Mouse (Mus musculus) R1 (cell line): ENCODE data around the gene Sh3pxd2a.

ENCODE experiments used
- DNase-seq: peaks from one replicate; pipeline ENCODE4 v3.0.0-alpha.2; 2018; ENCODE audit warnings: low read depth, low spot score

The Sh3pxd2a gene

DNA sequence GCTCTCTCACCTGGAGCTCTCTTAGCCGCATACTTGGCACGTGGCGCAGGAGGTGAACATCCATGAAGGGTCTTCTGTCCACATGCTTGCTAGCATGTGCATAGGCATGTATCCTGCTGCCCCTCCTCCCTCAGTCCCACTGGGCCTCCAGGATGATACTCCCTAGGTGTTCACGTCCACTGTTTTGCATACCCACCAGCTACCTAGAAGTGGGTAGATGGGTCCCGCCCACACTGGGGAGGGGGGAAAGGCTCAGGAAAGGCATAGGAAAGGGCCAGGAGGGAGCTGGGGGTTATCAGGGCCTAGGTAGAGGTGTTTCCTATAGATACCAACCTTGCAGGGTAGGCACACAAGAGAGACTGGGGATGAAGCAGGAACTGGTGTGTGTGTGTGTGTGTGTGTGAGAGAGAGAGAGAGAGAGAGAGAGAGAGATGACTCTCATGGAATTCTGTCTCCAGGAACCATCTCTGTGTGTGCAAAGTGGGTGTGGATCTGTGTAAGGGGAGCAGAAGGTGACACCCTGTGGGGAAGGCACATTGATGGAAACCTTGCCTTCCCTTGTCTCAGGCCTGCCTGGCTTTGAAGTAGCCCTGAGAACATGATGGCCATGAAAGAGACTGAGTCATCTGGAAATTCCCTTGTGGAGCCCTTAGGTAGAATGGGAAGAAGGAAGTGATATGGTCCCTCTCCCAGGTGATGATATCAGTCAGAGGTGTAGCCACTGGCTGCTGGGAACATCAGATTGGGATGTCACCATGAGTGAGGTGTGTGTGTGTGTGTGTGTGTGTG is 231.9 kb downstream of the Sh3pxd2a start:
- DNase-seq: no peak

DNA sequence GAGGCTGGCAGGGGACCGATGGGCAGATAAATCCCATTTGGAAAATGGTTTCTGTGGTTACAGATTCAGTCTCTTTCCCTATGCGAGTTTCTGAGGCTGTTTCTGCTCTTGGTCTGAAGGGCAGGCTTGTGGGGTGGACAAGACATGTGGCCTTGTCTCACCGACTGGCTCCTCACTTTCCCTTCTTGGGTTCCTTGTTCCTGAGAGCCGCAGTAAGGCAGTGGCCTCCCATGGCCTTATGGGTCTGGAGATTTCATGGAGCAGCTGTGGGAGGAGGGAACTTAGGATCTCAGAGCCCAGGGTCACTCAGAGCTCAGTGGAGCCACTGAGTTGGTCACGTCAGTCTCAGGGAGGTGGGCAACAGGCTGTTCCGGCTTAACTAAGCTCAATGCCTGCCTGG is 232.8 kb downstream of the Sh3pxd2a start:
- no peak for DNase-seq

DNA sequence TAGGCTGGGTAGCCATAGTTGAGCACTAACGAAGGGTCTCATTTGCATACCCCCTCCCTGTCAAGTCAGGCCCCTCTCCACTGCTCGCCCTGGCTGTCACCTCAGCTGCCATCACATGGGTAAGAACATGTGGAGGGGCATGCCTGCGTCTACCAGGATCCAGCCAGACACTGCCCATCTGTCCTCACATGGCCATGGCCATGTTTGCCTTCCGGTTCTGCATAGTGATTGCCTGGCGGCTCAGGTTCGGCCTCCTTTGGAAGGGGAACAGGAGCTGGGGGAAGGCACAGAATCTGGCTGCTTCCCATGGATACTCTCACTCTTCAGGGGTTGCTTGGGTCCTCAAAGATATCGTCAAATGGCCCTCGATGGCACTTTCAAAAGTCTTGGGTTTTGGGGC is 233.5 kb downstream of the Sh3pxd2a start:
- no peak for DNase-seq

DNA sequence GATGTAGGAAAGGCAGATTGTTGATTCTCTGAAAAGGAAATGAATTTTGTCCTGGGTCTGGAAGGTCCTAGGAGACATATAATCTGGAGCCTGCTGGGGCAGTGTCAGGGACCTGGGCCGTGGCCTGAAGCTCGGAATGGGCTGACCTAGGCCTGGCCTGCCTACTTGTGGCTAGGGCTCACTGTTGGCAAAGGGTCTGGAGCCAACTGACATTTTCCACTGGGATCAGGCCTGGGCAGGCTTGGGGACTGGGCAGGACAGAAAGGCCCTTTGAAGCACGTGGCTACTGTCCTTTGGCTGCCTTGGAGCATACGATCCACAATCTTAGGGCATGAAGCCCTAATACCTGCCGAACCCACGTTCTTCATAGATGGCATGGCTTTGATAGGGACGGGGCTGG is 234.1 kb downstream of the Sh3pxd2a start:
- no peak for DNase-seq

DNA sequence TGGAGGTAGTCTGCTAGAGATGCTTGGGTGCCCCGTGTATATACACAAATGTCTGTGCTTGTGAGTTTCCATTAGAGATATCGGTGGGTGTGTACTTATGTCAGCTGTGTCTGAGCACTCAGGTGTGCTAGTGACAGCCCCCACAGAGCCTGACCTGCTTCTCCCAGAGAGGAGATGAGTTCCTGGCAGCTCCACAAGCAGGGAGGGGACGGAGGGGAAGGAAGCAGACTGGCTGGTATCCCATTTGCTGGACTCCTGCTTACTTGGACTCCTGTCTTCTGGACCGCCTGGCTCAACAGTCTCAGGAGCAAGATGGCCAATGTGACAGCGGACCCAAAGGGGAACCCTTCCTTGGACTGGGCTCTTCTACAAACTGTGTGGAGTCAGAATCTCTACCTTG is 234.7 kb downstream of the Sh3pxd2a start:
- DNase-seq: no peak

DNA sequence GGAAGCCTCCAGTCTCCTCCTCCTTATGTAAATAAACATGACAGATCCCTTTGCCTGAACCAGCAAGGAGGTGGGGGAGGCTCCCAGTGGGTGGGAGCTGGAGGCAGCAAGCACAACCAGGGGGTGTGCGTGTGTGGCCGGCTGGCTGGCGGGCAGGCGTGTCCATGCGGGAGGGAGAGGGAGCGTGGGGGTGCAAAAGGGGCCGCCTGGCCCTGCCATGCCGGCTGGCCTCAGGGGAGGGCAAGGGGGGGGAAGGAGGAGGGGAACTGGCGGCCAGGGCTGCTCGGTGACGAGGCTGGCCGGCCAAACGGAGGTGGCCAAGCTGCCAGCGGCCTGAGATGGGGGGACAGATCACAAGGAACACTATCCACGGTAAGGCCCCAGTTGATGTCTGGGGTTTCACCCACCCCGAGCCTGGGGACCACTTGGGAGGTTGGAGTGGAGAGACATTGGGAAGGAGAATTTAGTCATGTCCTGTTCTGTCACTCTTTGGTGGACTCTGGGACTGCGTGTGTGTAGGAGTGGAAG is 235.4 kb downstream of the Sh3pxd2a start:
- DNase-seq: peak; percentile 46

DNA sequence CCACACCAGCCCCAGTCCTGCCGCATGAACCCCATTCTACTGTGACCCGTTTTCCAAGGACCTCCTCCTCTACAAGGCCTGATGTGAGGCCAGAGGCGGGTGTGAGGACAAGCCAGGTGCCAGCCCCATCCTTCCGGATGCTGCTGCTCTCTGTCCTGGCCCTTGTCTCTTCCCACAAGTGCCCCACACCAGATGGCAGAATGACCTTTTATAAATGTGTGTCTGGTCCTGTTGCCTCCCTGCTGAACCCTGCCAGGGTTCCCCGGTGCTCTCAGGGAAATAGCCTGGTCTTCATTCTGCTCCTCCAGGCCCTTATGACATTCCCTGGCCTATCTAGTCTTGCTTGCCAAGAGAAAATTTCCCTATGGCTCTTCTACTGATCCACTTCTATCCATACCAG is 238.4 kb downstream of the Sh3pxd2a start:
- DNase-seq: no peak

DNA sequence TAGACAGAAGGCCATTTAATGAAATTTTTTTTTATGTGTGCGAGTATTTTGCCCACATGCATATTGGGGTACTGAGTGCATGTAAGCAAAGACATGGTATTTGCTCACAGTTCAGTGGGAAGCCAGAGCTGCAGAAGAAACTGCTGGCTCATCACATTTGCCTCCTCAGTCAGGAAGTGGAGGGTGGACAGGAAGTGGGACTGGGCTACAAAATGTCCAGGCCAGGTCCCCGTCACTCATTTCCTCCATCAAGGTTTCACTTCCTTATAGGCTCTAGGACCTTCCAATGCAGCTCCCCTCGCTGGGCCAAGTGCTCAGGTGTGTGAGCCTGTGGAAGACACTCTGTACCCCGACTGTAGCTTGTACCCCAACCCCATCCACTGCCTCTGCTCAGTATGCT is 239.5 kb downstream of the Sh3pxd2a start:
- DNase-seq: no peak

DNA sequence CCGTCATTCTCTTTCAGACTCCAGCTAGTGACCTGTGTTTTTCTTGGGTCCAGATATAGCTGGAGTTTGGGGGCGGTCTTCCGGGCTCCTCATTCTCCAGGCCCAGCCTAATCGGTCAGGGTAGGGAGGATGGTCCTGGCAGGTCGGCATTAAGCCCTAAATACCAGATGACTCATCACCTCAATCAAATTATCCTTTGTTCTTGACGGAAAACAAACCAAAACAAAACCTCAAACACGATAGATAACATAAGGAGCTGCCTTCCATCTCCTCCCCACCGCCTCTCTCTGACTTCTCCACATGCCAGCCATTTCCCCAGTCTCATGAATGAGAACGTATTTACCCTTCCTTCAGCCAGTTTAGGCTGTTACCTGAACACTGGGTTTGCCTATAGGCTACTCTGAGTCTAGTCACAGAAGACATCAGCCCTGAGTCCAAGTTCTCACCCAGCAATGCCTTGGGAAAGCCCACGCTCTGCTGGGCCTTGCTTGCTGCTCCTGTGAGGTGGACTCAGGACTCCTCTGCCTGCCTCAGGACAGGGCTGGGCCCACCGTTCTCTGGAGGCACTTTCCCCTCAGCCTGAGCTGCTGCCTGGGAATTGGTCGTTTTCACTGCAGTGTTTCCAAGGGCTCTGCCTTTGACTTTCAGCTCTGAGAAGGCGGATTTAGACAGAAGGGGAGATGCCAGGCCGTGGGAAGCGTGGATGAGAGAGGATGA is 241.2 kb downstream of the Sh3pxd2a start:
- DNase-seq: no peak

DNA sequence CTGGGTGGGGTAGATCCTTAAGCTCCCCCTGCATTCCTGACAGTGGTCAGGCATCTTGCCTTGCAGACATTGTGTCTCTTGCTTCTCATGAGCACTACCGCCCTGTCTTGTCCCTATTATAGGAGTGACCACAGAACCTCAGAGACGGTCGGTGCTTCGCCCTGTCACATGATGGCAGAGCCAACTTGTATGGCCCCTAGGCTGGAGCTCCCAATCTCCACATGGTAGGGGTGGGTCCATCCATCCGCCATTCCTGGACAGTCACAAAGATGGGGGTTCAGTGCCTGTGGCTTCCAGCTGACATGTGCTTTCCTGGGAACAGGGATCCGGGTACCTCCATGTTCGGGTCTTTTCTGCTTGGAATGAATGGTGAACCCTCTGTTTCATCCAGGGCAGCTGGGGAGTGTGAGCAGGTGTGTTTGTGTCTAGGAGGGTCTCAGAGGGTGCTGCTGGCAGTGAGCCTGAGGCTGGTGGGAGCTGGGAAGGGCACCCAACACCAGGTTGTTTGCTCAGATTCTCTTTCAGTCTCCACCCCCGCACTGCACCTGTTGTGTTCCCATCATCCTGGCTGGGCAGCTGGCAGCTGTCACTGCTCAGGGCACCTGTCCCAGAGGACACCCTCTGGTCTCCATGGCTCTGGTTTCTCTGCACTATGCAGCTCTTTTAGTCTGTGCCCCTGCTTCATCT is 241.9 kb downstream of the Sh3pxd2a start:
- DNase-seq: no peak

DNA sequence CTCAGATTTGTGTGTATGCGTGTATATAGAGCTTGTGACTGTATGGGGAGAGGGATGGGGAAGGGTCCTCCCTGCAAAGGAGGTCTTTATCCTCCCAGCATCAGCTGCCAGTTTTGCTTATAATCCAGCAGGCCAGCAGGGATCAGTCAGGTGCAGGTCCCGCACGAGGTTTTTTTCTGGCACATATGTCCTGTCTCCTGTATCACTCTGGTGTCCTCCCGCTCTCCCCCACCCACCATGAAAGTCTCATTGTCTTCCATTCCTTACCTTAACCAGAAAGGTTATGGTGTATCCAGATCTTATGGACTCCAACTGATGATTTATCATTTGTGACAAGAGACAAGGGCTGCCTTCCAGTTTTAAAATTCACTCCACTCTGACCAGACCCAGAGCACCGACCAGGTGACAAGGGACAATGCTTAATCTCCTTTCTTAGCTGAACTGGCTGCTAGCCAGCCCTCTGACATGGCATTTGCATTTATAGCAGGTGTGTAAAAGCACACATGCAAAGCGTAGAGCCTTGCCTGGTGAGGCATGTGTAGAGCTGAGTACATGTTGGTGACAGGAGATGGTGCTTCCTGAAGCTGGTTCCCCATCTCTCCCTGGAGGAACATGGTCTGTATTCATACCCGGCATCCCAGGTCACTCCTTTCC is 242.6 kb downstream of the Sh3pxd2a start:
- no peak for DNase-seq

DNA sequence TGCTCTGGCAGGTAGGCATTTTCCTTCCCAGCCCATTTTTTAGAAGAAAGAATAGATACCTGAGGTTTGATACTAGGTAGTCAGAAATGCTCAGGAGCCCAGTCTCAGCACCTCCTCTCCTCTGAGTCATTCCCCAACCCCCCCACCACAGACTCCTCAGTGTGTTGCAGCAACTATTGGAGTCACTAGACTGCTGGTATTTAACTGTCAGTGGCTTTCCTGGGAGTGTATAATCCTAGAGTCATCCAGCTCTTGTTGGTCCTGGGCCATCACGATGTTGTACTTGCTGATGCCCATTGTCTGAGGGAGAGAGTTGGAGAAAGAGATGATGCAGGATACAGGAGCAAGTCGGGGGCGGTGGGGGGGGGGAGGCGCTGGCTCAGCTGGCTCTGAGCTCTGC is 243.2 kb downstream of the Sh3pxd2a start:
- DNase-seq: no peak

DNA sequence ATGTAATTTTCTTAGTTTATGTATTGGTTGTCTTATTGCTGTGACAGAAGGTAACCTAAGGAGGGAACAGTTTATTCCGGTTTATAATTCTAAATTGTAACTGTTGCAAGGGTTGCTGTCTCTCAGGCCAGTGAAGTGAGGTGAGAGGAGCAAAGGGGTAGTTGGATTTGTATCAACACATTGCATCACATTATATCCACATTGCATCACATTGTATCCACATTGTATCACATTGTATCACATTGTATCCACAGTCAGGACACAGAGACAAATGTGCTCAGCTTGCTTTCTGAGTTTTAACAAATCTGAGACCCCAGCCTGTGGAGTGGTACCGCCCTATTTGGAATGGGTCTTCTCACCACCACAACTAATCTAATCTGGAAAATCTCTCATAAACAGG is 244.0 kb downstream of the Sh3pxd2a start:
- no peak for DNase-seq

DNA sequence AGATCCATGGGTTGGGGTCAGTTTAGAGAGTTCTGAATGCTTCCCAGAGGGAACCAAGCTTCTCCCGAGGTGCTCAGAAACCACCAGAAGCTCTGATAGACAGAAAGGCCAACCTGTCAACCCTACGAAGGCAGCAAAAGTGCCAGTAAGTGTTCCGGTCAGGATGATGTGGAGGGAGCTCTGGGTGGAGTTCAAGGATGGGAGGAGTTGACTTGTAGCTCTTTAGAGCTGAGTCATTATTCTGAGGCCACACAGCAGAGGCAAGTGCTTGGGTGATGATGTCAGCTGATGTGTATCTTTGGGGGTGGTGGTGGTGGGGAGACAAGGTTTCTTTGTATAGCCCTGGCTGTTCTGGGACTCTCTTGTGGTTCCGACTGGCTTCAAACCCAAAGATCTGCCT is 244.6 kb downstream of the Sh3pxd2a start:
- peak; percentile 65 for DNase-seq

DNA sequence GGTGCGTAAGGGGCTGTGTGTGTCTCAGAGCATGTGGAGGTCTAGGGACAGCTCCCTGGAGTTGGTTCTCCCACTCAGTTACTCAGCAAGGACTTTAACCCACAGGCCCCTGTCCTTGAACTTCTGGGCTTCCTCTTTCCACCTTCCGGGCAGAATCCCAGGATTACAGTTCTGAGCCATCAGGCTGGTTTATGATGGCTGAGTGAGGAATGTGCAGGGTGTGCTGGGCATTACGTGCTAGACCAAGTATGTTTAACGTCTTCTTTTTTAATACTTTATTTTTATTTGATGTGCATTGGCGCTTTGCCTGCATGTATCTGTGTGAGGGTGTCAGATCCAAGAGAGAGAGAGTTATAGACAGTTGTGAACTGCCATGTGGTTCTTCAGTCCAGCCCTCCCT is 247.4 kb downstream of the Sh3pxd2a start:
- no peak for DNase-seq

DNA sequence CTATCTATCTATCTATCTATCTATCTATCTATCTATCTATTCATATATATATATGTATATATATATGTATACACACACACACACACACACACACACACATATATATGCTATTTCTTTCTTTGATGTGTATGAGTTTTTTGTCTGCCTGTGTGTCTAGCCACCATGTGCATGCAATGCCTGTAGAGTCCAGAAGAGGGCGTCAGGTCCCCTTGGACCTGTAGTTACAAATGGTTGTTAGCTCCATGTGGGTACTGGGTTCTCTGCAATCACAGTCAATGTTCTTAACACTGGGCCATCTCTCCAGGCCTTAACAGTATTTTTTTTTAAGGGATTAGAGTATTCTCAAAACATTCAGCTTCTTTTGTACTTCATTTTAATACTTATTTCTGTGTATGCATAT is 250.7 kb downstream of the Sh3pxd2a start:
- peak; percentile 77 for DNase-seq

DNA sequence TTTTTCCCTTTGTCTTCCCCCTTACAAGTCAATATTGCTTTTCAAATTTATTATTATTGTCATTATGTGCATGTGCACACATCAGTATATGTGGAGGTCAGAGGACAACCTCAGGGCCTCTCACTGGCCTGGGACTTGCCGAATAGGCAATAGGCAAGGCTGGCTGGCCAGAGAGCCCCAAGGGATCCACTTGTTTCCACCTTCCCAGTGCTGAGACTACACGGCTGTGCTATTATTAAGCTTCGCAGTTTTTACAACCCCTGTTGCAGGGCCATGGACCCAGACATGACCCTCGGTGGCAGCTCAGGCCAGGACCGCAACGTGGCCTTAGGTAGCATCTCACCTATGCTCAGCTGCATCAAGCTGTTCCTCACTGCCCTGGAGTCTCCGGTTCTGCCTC is 251.8 kb downstream of the Sh3pxd2a start:
- no peak for DNase-seq

DNA sequence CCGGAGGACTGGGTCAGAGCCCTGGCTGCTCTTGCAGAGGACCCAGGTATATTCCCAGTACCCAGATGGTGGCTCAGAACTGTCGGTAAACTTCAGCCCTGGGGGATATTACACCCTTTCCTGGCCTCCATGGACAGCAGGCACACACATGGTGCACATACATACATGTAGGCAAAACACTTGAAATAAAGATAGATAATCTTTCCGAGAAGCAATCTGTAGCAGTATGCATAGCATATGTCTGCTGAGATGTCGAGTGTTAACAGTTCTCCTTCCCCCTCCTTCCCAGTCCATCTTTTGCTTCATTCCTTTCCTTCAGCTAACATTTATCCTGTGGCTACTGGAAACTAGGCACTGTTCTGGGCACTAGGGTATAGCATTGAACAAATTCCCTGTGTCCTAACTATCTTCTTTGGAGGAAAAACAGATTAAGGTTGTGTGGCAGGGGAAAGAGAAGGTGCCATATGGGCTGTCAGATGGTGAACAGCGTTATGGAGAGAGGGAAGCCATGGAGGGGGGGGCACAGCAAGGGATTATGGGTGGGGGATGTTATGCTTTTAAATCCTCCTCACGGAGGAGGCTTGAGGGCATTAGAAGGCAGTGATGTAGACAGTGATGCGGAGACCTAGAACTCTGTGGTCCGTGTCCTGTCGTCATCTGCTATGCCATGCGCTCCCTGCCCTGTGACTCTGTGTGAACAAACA is 252.4 kb downstream of the Sh3pxd2a start:
- no peak for DNase-seq

DNA sequence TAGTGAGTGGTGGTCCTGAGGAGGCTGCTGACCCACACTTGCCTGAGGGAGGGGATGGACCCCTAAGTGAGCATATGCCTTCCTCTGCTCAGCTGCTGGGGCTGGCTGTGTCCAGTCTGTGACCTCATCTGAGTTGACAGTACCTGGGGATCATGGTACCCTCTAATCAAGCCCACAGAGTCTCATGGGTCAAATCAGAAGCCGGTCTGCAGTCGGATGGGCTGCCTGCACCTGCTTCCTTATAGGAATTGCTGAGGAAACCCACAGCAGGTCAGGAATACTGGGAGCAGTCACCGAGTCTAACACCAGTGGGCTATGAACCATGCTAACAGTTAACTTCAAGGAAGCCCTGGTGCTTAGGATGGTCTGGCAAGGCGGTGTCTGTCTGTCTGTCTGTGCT is 253.8 kb downstream of the Sh3pxd2a start:
- DNase-seq: no peak
